Comparison of ENCODE assay signal across 20 mouse cellular contexts in the genomic region with DNA sequence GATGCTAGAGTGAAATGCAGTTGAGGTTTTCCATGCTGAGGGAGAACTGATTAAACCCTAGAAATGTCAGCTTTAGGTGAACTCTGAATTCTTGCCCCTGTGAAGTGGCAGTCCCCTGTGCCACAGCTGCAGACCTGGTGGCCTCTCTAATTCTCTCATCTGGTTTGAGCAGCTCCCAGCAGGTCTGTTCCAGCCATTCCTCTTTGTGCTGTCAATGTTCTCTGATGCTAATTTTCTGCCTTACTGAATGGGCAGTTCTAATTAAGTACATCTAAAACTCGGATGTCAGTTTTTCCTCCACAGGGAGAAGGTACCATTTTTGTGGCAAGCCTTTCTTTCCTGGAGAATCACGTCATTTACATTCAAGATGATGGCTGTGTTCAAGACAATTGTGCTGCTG.
A peak's percentile ranks its signal among the peaks of the same experiment; 100 is the strongest.
DNase-seq lines count a peak whose midpoint lies in the region; ATAC-seq lines count a peak whose summit lies in the region.
"Had no signal": no experiment of that assay in that cellular context is flagged by ENCODE, and none has a peak within 500 bp of the region (broad histone marks: within the 10 kb centered on the region; RNA-seq: fewer than 3 reads in every experiment).

No protein-coding gene starts in this region.

- H3K27ac ChIP-seq in neural tube, embryonic 15.5 days (replicated peaks) = no peak overlapping the region
- no peak overlapping the region; the same call in 1 of the 2 replicates for H3K27ac ChIP-seq in midbrain, embryonic 13.5 days
- H3K27ac ChIP-seq: heart, embryonic 10.5 days; limb, embryonic 15.5 days had no signal

- WGBS in neural tube, embryonic 15.5 days = 13% methylated on average over 2 of the region's 2 CpGs
- 14% methylated on average over 2 of the region's 2 CpGs for WGBS in midbrain, embryonic 13.5 days

- no peaks in the 10 kb centered on the region for H3K27me3 ChIP-seq in neural tube, embryonic 15.5 days (replicated peaks)
- H3K27me3 ChIP-seq in midbrain, embryonic 13.5 days = no peaks in the 10 kb centered on the region
- H3K27me3 ChIP-seq: limb, embryonic 15.5 days; megakaryocyte, embryonic 14.5 days had no signal

- no peak overlapping the region for H3K9ac ChIP-seq in neural tube, embryonic 15.5 days (replicated peaks)
- H3K9ac ChIP-seq in midbrain, embryonic 13.5 days (replicated peaks) = no peak overlapping the region
- H3K9ac ChIP-seq: limb, embryonic 15.5 days had no signal

- no peak overlapping the region for H3K4me2 ChIP-seq in neural tube, embryonic 15.5 days
- H3K4me2 ChIP-seq in midbrain, embryonic 13.5 days (replicated peaks) = no peak overlapping the region
- H3K4me2 ChIP-seq: limb, embryonic 15.5 days had no signal

- peak; percentile 43 for DNase-seq in embryo, embryonic 10.5 days (ENCODE audit: low spot score)
- no peak for DNase-seq in embryo, embryonic 9.5 days (ENCODE audit: extremely low spot score)
- DNase-seq in neural tube, embryonic 10.5 days (ENCODE audit: extremely low spot score, low spot score) = peak; percentile 23
- DNase-seq in retina, postnatal 1 day = peak; percentile 52
- DNase-seq in cerebellum, postnatal 14 days = no peak
- DNase-seq: adrenal gland, postnatal 14 days; cerebellum, adult 8-10 months; heart, postnatal 10 days; kidney, adult 9 months; kidney, postnatal 4 days; lung, postnatal 14 days; thymus, postnatal 36 days had no signal

- H3K9me3 ChIP-seq in neural tube, embryonic 15.5 days (replicated peaks) = no peaks in the 10 kb centered on the region
- H3K9me3 ChIP-seq in midbrain, embryonic 13.5 days = no peaks in the 10 kb centered on the region
- H3K9me3 ChIP-seq: heart, embryonic 10.5 days; limb, embryonic 15.5 days; megakaryocyte, embryonic 14.5 days had no signal

- no peaks in the 10 kb centered on the region for H3K36me3 ChIP-seq in neural tube, embryonic 15.5 days
- H3K36me3 ChIP-seq in midbrain, embryonic 13.5 days = no peaks in the 10 kb centered on the region
- H3K36me3 ChIP-seq: heart, embryonic 10.5 days; limb, embryonic 15.5 days had no signal

- H3K4me3 ChIP-seq in neural tube, embryonic 15.5 days (replicated peaks) = no peak overlapping the region
- no peak overlapping the region for H3K4me3 ChIP-seq in midbrain, embryonic 13.5 days (replicated peaks)
- H3K4me3 ChIP-seq: erythroblast, embryonic 14.5 days; heart, embryonic 10.5 days; limb, embryonic 15.5 days; megakaryocyte, embryonic 14.5 days had no signal

- no peaks in the 10 kb centered on the region for H3K4me1 ChIP-seq in neural tube, embryonic 15.5 days
- H3K4me1 ChIP-seq in midbrain, embryonic 13.5 days (replicated peaks) = peaks cover 14% of the 10 kb centered on the region
- H3K4me1 ChIP-seq: heart, embryonic 10.5 days; limb, embryonic 15.5 days; megakaryocyte, embryonic 14.5 days had no signal

- ATAC-seq in neural tube, embryonic 15.5 days (ENCODE audit: low FRiP score) = no peak
- ATAC-seq in midbrain, embryonic 13.5 days = peak; percentile 76
- ATAC-seq in activated CD4-positive, CD25-positive, alpha-beta regulatory T cell, adult 4 months = no peak
- ATAC-seq: CD4-positive, CD25-positive, alpha-beta regulatory T cell, adult 4 months had no signal

Comparison
In these comparisons a context has a peak if more than half of its experiments do, and no peak if none do; other contexts are left out.
1. DNase-seq: peak in embryo, embryonic 10.5 days (single experiment), neural tube, embryonic 10.5 days (single experiment) and retina, postnatal 1 day (single experiment); none in embryo, embryonic 9.5 days (single experiment) and cerebellum, postnatal 14 days (0 of 2).